Mouse (Mus musculus) macrophage (primary cell): ENCODE data around the gene Taf3. TPM values are rescaled to one million over a fixed set of nuclear protein-coding genes. Genes with fewer than 3 reads are reported as not detected.

Experiments used
- H3K27ac ChIP-seq: fragments of 350-480 bp; formaldehyde crosslinking; 2 replicates; pipeline ENCODE4 v1.9.0; 2021
- H3K36me3 ChIP-seq: fragments of 350-480 bp; formaldehyde crosslinking; 2 replicates; pipeline ENCODE4 v1.9.0; 2021; ENCODE audit errors: inconsistent target
- H3K4me3 ChIP-seq: fragments of 350-480 bp; formaldehyde crosslinking; 2 replicates; pipeline ENCODE4 v1.9.0; 2021; ENCODE audit errors: inconsistent target
- H3K79me2 ChIP-seq: fragments of 350-480 bp; formaldehyde crosslinking; 2 replicates; pipeline ENCODE4 v1.9.0; 2021; ENCODE audit errors: inconsistent target
- WGBS: methylation state at CpG from one replicate; pipeline ENCODE4 v1.1.7; 2026; ENCODE audit warnings: inconsistent platforms; ENCODE audit not compliant: missing documents; 5-methylcytosine and 5-hydroxymethylcytosine counted together
- polyA plus RNA-seq: library from polyadenylated mRNA; stranded (reverse); fragments of 250-400 nt; gene quantifications from 3 replicates; pipeline ENCODE4 v1.2.4, GENCODE M21; 2018; ENCODE audit warnings: inconsistent platforms

The Taf3 gene
- polyA plus RNA-seq, 1 experiment from 2014 or later, result 15.9 TPM

DNA sequence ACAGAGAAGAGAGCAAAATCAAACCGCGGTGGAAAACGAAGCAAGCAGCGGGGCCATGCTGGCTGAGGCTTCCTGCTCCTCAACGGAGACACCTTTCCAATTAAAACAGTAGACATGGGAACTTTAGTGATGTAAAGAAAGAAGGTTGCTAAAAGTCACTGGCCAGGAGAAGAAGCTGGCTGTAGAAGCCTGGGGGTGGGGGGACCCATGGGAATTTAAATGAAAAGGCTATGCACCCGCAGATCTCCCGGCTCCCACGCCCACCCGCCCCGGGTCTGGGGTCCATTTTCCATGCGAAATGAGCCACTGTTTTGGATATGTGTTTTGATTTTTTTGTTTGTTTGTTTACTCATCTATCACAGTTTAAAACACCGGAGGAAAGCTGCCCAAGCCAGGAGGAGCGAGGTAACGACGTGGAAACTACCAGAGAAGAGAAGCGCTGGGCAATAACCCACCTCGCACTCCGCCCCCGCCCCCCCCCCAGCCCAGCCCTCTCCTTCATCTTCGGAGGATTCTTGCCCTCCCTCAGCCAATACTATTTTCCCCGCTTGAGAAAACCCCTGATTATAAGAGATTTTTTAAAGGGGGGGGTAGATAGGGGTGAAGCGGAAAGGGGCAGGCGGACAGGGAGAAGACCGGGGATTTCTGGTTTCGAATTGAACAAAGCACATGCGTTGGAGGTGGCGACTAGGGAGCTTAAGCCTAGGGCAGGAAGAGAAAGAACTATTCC is 164.4 kb downstream of the Taf3 start:
- 3% methylated on average over 18 of the region's 27 CpGs for WGBS
- H3K36me3 ChIP-seq, result no peaks in the 10 kb centered on the region
- H3K27ac ChIP-seq, result no peak overlapping the region
- no peak overlapping the region for H3K4me3 ChIP-seq
- H3K79me2 ChIP-seq, result no peaks in the 10 kb centered on the region

DNA sequence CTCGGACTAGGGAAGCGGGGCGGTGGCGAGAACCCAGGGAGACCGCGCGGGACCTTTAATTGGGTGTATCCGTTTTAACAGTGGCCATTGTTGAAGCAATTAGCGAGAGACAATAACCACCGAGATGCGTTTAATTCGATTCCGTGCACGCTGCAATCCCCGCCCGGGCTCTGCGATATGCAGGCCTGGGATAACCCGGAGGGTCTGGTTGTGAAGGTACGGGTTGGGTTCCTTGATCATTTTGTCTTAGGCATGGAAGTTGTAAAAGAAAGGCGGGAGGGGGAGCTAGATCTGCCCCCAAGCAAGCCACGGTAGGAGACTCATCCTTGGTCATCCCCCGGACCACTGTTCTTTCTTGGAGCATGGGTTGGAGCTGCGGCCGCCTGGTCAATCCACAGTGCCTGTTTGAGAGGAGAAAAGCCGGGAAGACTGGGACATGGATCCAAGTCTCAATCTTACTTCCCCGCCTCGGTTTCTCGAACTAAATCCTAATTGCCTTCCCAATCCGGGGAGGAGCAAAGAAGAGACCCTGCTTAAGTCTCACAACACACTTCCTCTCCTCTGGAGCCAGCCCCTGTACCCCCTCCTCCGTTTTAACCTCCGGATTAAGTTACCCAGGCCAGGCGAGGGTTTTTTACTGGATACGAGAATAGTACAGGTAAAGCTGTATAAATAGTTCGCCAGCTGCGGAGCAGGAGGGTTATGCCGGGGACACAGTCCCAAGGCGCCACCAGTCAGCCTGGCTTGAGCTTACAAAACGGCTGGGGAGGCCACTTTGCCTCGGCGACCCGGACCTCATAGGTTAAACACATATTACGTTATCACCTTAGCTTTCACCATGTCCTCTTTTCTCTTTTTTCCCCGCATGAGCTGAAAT is 165.2 kb downstream of the Taf3 start:
- no peaks in the 10 kb centered on the region for H3K36me3 ChIP-seq
- H3K4me3 ChIP-seq, result no peak overlapping the region
- no peak overlapping the region for H3K27ac ChIP-seq
- H3K79me2 ChIP-seq, result no peaks in the 10 kb centered on the region
- WGBS, result 3% methylated on average over 43 of the region's 43 CpGs

DNA sequence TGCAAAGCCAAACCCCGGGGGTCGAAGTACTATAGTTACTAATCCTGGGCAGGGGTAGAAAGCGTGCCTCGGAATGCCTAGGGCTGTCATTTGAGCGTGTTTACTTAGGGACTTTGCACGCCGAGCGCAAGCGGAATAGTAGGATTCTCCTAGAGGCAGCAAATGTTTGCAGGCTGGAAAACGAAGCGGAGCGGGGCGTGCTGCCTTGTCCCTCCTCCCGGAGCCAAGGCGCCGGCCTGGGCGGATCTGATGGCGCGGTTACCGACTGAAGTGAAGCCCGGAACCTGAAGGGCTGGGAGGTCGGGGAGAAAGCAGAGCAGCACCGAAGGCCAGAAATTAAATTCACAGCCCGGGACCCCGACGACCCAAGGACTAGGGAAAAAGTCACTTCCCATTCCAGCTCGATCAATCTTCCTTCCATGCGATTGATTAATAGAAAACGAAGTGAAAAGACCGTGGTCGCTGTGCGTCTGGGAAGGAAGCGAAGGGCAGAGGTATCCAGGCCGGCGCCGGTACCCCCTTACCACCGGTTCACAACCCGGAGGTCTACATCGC is 165.9 kb downstream of the Taf3 start:
- Histone ChIP-seq H3K4me3 (no peak overlapping the region), H3K79me2 (no peaks in the 10 kb centered on the region), H3K36me3 (no peaks in the 10 kb centered on the region), H3K27ac (no peak overlapping the region)
- 1% methylated on average over 39 of the region's 39 CpGs for WGBS

DNA sequence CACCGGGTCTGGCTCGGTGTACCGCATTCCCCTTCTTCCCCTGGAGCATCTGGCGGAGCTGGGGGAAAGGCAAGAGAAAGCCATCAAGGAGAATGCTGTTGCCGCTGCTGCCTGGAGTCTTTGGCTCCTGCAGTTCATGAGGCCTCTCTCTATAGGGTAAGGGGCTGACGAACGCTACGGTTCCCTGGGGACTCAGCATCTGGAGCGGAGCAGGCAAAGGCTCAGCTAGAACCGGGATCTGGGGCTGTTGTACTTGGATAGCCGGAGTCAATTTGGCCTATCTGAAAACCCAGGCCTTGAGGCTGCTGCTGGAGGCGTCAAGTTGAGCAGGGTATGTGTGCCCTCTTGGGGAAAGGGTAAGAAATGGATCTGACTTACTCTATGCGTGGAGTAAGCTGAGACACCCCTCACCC is 166.8 kb downstream of the Taf3 start:
- Histone ChIP-seq H3K27ac (no peak overlapping the region), H3K79me2 (no peaks in the 10 kb centered on the region), H3K36me3 (no peaks in the 10 kb centered on the region), H3K4me3 (no peak overlapping the region)
- 18% methylated on average over 13 of the region's 13 CpGs for WGBS

DNA sequence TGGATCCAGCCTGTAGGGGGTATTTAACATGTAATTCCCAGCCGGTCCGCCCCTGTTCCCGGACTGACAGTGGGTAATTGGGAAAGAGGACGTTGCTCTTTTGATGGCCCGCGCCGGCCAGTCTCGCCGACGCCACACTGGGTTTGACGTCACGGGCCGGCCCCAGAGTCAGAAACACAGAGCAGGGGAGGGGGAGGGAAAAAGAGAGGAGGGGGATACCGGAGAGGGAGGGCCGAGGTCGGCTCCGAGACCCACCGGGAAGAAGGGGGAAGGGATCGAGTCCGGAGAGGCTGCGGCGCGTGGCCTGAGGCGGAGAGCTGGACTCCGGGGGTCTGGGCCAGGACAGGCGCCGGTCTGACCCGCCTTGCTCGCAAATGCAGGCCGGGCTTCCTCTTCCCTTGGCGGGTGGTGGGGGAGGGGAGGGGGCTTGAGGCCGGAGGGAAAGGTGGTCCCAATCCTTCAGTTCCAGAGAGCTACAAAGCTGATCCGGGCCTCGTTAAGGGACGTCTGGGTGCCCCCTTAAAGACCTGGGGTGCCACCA is 167.3 kb downstream of the Taf3 start, which contains the start of gene 4930412O13Rik:
Gene 4930412O13Rik (plus strand): TSS at position 202 of the 541 bp plus-strand sequence.
- WGBS, result 4% methylated on average over 30 of the region's 35 CpGs
- H3K27ac ChIP-seq, result no peak within 1 kb of the TSS
- H3K36me3 ChIP-seq, result no peaks in the 10 kb centered on the region
- H3K4me3 ChIP-seq, result no peak within 1 kb of the TSS
- no peaks in the 10 kb centered on the region for H3K79me2 ChIP-seq

DNA sequence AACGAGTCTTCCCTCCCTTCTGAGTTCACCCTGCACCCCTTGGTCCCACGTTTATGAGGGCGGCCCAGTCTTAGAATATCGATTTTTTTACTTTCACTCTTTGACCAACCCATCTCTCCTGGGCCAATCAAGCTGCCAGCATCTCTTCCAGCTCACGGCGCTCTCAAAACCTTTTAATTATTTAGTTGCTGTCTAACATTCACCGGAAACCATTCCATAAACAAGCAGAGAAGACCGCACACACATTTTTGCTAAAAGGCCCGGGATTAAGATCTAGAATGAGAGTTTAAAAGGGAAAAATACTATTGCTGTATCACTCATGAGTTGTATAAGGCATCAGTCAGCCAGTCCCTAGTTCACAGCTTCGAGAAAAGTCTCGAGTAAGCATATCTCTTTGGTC is 168.1 kb downstream of the Taf3 start:
- 16% methylated on average over 11 of the region's 11 CpGs for WGBS
- no peak overlapping the region for H3K4me3 ChIP-seq
- H3K36me3 ChIP-seq, result no peaks in the 10 kb centered on the region
- no peak overlapping the region for H3K27ac ChIP-seq
- no peaks in the 10 kb centered on the region for H3K79me2 ChIP-seq

DNA sequence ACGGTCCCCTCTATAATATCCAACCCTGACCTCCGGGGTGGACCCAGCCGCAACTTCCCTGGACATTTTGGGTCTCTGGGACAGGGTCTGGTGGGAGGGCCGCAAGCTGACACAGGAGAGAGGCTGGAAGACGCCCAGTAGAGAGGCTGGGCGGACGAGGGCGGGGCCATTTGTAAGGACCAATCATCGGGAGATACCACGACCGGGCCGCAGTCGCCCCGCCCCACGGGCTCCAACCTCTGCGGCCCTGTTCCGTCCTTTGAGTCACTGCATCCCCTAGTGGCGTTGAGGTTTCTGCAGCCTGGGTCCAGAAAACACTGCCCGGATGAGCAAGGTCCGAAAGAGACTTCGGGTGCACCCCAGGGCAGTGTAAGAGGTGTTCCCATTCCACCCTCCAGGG is 168.9 kb downstream of the Taf3 start:
- Histone ChIP-seq H3K27ac (no peak overlapping the region), H3K79me2 (no peaks in the 10 kb centered on the region), H3K36me3 (no peaks in the 10 kb centered on the region), H3K4me3 (peak overlapping the region; percentile 41)
- WGBS, result under 1% methylated on average over 20 of the region's 21 CpGs

DNA sequence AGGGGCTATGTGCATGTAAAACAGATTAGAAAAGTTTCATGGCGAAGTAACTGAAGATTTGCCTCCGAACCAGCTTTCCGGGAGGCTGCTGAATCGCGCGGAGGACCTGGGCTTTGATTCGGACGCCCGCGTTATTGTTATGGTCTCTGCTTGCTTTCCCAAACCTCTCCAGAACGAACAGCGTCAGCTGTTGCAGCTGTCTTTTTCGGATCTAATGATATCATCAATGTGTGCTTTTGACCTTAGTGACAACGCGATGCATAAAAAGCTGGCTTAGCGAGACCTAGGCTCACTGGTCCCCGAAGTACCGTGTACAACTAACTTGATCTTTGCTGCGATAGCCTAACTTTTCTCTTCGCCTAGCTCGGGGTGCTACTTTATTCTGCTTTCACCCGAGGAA is 169.3 kb downstream of the Taf3 start:
- WGBS, result 0% methylated on average over 22 of the region's 22 CpGs
- no peaks in the 10 kb centered on the region for H3K36me3 ChIP-seq
- H3K4me3 ChIP-seq, result peak overlapping the region; percentile 41
- H3K27ac ChIP-seq, result no peak overlapping the region
- H3K79me2 ChIP-seq, result no peaks in the 10 kb centered on the region

DNA sequence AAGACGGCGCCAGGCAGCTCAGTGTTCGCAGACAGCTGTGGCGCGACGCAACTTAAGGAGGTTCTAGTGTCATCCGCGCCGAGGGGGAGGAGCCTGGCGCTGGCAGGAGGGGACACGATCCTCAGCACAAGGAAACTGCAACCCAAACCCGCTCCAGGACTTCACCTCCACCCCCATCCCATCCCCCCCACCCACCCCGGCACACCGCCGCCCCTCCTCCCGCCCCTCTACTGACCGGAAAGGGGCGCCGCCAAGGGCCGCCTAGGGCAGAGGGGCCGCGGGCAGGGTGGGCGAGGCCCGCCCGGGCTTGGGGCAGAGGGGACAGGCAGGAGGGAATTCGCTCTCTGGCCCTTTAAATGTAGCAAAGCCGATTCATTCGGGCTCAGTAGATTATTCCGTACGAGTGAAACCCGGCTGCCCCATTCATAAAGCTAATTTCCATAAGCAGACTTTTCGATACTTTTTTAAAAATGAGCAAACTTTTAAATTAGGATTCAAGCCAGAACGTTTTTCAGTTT is 169.8 kb downstream of the Taf3 start:
- Histone ChIP-seq H3K4me3 (peak overlapping the region; percentile 41), H3K36me3 (no peaks in the 10 kb centered on the region), H3K27ac (no peak overlapping the region), H3K79me2 (no peaks in the 10 kb centered on the region)
- 1% methylated on average over 23 of the region's 33 CpGs for WGBS

DNA sequence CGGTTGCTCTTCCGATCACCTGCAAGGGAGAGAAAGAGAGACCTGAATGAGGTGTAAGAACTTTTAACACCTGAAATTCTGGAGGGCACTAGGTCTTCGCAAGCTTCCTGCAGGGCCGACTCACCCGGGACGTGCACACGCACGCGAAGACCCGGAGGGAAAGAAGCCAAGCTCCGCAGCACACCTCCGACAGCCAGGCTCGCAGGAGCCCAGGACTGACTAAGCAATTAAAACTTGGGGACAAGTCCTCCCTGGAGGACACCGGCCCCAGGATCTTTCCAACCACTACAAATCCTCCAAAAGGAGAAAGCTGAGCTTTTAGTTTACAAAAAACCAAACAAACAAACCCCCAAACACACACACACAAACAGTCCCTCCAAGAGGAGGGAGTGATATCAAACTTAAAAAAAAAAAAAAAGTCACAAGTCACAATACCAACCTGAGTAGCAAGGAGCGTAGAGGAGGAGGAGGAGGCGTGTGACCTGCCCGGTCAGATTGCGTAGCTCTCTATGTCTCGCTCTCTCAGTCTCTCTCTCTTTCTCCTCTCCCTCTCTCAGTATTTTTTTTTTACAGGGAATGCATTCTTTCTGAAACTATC is 170.3 kb downstream of the Taf3 start:
- H3K27ac ChIP-seq, result no peak overlapping the region
- H3K79me2 ChIP-seq, result no peaks in the 10 kb centered on the region
- peak overlapping the region; percentile 41; the same call in 1 of the 2 replicates for H3K4me3 ChIP-seq
- H3K36me3 ChIP-seq, result no peaks in the 10 kb centered on the region
- WGBS, result 3% methylated on average over 19 of the region's 19 CpGs

DNA sequence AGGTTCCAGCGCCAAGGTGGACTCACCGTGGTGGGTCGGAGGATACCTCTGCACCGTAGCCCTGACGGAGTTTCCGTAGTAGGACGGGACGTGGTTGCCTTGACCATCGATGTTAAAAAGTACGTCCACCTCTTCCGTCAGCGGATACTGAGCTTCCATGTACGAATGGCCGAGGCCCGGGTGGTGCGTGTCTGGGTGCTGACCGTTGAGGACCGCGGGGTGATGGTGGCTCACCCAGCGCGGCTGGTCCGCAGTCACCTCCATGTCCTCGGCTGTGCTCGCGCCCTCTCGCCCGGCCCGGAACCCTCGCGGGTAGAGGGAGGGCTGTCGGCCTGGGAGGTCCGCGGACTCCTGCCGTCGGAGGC is 171.1 kb downstream of the Taf3 start:
- Histone ChIP-seq H3K4me3 (no peak overlapping the region), H3K79me2 (no peaks in the 10 kb centered on the region), H3K36me3 (no peaks in the 10 kb centered on the region), H3K27ac (no peak overlapping the region)
- 3% methylated on average over 34 of the region's 35 CpGs for WGBS

DNA sequence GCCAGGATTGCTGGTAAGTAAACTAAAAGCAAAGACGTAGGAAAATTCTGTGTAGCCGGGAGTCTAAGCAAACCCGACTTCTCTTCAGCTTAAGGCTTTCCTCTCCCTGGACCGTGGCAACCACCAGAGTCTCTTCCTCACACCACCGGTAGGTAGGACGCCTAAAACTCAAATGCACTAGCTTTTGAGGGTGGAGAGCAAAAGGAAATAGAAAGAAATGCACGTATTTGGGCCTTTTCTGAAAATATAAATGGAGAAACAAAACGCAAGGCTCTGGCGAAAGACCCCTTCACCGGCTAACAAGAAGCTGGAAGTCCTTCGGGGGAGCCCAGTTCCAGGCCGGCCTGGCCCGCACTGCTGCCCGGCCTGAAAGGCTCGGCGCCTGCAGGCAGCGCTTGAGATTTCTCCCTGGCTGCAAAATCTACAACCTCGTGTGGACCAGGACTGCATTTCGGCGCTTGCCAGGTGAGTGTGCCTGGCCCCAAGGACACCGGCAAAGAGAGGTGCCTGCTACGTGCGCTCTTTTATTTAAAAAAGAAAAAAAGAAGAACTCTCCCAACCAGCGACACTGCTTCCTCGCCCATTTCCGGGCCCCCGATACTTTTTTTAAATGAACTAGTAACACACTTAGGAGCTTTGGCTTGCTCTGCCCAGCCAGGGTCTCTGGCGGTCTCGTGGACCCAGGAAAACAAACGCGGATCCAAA is 171.6 kb downstream of the Taf3 start:
- 17% methylated on average over 31 of the region's 31 CpGs for WGBS
- Histone ChIP-seq H3K4me3 (no peak overlapping the region), H3K27ac (no peak overlapping the region), H3K79me2 (no peaks in the 10 kb centered on the region), H3K36me3 (no peaks in the 10 kb centered on the region)

DNA sequence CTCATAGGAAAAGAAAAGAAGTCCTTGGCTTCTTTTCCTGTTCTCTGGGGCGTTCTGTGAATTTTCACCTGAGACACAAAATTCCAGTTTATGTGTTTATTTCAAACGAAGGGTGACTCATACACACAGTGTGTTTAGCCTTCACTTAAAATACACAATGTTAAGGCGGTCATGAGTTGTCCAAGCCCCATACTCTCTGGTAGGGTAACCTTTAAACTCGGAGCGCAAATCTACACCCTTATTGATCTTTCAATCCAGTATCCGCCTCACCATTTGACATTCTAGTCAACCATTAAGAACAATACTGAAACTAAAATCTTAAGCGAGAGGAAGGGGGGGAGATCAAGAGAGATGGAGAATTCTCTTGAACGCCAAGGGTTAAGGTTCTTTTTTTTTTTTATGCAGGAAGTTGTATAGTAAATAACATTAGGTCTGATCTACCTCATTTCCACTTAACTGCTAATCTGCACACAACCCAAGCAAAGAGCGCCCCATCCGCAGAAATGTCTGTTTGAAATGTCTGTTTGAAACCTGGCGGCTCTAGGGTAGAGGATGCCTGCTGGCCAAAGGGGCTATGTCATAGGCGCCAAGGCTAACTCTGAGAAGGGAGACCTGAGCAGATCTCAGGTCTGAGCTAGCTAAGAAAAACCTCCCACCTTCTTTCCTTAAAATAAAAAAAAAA is 172.6 kb downstream of the Taf3 start:
- Histone ChIP-seq H3K79me2 (no peaks in the 10 kb centered on the region), H3K36me3 (no peaks in the 10 kb centered on the region), H3K4me3 (no peak overlapping the region), H3K27ac (no peak overlapping the region)
- WGBS, result 76% methylated on average over 12 of the region's 12 CpGs
